Mouse (Mus musculus): ENCODE measurements around the gene Gm10553. TPM values are rescaled to one million over a fixed set of nuclear protein-coding genes. Genes with fewer than 3 reads are reported as not detected.
"Not testable (repeated sequence)": the region's sequence is repeated elsewhere in the genome, so short reads cannot be mapped to it uniquely, and the experiment has no call there.

Gm10553 gene
- polyA plus RNA-seq (2017; shearing (Covaris generic)) = not detected

DNA sequence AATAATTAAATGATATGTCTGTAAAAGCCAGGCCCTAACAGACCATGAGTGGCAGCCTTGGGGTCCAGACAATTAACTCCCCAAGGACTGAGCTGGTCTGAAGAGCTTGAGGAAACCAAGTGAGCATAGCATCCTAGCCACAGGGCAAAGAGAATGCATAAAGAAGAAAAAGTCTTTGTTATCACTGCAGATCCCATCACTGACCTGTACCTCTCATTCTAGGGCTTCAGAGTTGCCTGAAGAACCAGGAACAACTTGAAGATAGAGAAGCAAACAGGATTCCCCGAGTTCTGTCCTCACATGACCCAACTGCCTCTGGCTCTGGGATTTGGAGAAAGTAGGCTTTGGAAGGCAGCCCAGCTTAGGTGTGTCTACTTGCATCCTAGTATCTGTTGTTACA lies at the start of gene Gm10553:
Gene Gm10553 (plus strand): TSS at position 301 of the 400 bp plus-strand sequence.
- ATAC-seq = not testable (repeated sequence)

DNA sequence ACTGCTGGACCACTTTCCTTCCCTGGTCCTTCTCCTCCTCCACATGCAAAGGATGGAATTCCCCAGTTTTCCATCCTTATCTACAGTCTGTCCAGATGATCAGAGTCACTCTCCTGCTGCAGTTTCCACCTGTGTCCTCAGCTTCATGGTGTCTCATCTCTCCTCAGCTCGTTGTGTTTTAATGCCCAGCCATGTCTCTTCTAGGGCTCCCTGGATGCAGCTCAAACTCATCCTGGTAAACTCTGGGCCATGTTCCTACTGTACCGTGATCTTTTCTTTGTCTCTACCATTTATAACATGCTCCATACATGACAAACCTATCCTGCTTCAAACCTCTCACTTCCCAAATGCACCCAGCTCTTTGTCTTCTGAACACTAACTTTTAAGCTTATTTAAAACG lies 28.3 kb upstream of the Gm10553 start:
- not testable (repeated sequence) for ATAC-seq

DNA sequence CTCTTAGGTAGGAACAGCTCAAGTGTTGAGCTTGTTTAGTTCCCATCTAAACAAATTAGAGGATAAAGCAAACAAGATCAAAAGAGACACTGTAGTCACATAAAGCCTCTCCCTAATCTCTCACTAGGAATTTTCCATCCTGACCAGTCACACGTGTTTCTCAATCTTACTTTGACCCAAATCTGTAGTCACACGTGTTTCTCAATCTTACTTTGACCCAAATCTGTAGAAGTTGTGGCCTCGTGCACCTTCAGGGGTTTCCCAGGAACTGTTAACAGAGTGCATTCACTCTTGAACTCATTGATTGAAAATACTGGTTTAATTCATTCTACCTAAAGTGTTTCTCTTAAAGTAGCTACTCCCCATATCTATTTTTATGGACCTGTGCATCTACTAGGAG lies 26.9 kb upstream of the Gm10553 start:
- ATAC-seq = not testable (repeated sequence)

DNA sequence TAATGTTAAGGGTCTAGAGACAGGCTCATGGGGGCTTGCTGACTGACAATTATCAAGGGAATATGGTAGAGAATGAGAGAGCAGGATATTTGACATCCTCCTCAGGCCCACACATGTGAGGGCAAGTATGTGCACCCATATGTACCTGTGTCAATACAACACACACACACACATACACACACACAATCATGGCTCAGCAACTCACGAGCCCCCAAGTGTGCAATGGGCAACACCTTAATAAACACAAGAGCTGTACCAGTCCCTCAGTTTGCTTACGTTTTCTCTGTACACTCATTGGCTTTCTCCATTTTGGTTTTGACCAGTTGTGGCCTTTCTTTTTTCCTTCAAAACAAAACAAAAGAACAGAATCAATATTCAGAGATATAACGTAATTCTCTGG lies 15.2 kb upstream of the Gm10553 start:
- ATAC-seq = not testable (repeated sequence)

DNA sequence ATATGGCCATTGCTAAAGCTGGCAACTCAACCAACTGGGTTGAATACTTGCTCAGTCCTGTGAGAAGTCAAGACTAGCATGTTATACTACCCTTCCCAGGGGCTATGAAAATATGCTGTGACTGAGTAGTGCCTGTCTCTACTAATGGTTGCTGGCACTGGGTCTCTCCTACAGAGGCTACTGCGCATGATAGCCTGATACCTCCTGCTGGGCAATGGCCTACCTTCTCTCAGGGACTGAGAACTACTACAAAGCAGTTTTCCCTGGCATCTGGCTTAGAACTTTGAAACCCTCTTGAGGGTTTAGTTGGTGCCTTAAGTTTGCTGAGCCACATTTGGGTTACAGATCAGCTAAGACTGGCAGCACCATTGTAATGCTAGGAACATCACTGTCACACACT lies 13.8 kb upstream of the Gm10553 start:
- not testable (repeated sequence) for ATAC-seq

- ATAC-seq = not testable (repeated sequence)
These were observed 7.8 kb upstream of the Gm10553 start for GRCm38 (mm10) chr1:85092169-85092568.

- not testable (repeated sequence) for ATAC-seq
These were observed 6.9 kb upstream of the Gm10553 start for GRCm38 (mm10) chr1:85093011-85093572.

DNA sequence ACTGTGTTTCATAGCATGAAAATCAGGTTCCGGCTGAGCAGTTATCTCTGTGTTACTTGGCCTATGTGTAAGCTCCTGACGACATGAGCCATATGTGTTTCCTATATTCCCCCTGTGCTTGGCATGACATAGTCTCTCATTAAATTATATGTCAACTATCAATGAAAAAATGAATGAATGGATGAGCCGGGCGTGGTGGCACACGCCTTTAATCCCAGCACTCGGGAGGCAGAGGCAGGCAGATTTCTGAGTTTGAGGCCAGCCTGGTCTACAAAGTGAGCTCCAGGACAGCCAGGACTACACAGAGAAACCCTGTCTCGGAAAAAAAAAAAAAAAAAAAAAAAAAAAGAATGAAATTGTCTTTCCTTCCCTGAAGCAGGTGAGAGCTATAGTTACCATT lies 883 bp upstream of the Gm10553 start:
- ATAC-seq = not testable (repeated sequence)

DNA sequence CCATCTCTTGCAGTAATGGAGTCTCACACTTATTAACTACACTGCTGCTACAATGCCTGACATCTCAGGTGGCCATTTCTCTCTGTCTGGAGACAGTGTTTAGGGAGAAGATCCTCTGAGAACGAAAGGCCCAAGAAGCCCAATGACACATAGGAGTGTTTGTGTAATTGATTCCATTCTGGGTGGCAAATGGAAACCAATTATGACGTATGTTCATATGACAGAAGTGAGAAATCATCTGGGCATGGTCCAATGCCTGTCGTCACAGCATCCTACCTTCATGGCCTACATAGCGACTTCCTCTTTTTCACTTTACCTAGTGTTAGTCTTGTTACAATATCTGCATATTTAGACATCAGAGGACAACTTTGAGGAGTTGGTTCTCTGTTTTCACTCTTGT lies 1.8 kb downstream of the Gm10553 start:
- ATAC-seq = not testable (repeated sequence)

DNA sequence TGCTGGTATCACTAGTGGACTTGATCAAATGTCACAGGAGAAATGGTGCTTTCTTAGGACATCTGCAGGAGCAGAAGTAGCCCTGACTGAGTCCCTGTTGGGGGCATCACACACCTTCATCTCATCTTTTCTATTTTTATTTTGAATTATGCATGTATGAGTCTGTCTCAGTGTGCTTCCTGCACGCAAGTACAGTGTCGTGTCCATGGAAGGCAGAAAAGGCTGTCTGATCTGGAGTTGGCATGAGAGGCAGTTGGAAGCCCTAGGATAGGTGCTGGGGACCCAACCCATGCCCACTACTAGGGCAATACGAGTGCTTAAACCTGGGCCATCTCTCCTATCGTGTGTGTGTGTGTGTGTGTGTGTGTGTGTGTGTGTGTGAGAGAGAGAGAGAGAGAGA lies 5.4 kb downstream of the Gm10553 start:
- not testable (repeated sequence) for ATAC-seq

- not testable (repeated sequence) for ATAC-seq
These were observed 6.0 kb downstream of the Gm10553 start for GRCm38 (mm10) chr1:85106013-85106412.

- not testable (repeated sequence) for ATAC-seq
These were observed 9.8 kb downstream of the Gm10553 start, which contains the start of gene A530032D15Rik for GRCm38 (mm10) chr1:85109753-85110152. Gene A530032D15Rik (minus strand): TSS chr1:85109853.

GRCm38 (mm10) chr1:85110876-85111275 lies 10.9 kb downstream of the Gm10553 start:
- ATAC-seq = not testable (repeated sequence)

GRCm38 (mm10) chr1:85111572-85111971 lies 11.6 kb downstream of the Gm10553 start:
- not testable (repeated sequence) for ATAC-seq

DNA sequence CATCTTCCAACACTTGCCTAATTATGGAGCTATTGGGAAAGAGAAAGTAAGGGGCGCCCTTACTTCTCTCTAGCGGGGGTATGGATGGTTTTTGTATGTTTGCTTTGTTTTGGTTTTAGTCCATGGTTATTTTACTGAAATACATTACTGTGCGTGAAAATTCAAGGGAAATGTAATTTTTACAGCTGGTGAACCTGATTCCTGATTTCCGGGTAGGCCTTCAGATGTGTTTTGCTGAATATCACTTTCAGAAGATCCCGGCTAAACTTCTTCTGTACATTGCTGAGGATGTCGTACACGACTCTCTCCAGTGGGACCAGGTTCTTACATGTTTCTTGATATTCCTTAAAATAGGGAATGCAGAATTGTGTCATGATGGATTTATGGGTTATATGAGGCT lies 12.3 kb downstream of the Gm10553 start:
- ATAC-seq = not testable (repeated sequence)

- ATAC-seq = not testable (repeated sequence)
These were observed 12.9 kb downstream of the Gm10553 start for GRCm38 (mm10) chr1:85112889-85113288.

DNA sequence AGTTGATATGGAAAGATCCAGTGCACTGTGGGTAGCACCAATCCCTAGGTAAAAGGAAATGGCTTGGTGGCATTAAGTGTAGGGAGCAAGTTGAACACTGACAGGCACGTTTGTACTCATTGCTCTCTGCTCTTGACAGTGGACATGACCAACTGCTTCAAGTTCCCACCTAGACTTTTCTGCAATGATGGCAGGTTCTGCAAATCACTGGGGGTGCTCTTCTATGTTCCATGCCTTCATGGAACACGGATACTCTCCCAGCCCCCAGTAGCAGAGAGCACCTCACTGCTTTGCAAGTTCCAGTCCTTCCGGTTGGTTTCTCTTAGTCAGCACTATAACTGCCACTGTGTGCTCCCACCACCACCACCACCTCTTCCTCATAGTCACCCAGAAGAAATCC lies 14.1 kb downstream of the Gm10553 start:
- ATAC-seq = not testable (repeated sequence)

DNA sequence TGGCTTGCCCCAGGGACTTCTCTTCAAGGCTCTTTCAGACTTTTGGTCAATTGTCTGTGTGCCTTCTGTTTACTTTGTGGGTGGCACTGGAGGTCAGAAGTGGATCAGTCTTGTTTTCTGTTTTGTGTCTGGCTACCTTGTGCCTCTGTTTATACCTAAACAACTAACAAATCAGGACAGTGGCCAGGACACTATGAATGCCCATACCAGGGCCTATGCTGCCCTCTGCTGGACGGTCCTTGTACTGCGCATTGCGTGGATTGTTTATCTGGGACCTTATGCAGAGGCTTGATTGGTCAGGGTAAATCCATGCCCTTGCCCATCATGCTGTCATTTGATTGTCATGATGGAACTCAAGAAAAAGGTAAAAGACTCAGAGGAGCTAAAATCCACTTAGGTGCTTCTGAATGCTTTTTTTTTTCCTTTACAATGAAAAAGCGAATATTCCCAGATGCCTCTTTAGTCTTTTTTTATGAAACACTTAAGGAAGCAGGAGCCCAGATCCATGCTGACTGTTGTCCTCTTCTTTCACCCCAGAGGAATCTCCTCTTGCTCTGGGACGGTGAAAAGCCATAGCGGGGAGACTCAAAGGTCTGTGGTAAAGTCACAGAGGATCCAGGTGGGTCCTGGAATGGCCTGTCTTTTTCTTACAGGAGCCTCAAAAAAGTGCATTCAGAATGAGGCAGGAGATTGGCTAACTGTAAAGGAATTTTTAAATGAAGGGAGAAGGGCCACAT lies 14.9 kb downstream of the Gm10553 start:
- not testable (repeated sequence) for ATAC-seq

GRCm38 (mm10) chr1:85117537-85117936 lies 17.6 kb downstream of the Gm10553 start:
- ATAC-seq = not testable (repeated sequence)

GRCm38 (mm10) chr1:85118341-85118740 lies 18.4 kb downstream of the Gm10553 start:
- not testable (repeated sequence) for ATAC-seq

GRCm38 (mm10) chr1:85121841-85122240 lies 21.9 kb downstream of the Gm10553 start:
- ATAC-seq = not testable (repeated sequence)

GRCm38 (mm10) chr1:85133671-85134070 lies 33.7 kb downstream of the Gm10553 start:
- not testable (repeated sequence) for ATAC-seq
